In the genomic region with DNA sequence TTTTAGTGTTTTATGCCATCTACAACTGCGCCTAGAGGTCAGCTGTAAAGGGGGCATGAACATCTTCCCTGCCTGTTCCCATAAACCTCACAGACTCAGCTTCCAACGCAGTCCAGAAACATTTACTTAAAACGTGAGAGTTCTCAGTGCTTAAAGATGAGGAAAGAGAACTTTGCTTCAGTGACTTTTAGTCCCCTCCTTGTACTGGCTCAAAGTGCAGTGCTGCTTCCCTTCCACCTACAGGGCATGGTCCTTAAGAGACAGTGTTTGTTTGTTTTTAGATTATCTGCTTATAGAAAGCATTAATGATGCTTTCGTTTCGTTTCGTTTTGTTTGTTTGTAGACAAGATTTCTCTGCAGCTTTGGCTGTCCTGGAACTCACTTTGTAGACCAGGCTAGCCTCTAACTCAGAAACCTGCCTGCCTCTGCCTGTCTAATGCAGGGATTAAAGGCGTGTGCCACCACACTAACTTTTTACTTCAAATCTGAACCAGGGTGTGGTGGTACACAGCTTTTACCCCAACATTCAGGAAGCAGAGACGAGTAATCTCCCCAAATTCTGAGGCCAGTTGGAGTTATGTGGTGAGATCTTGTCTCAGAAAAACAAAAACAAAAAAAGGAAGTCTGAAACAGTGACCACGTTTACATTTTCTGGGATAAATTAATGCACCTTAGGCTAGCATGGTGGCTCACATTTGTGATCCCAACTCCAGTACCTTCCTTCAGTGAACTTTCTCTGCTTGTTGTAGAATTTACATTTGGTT, we compare ENCODE assay signal across 8 mouse cellular contexts. TPM values are rescaled to one million over a fixed set of nuclear protein-coding genes. Genes with fewer than 3 reads are reported as not detected.
A peak's percentile ranks its signal among the peaks of the same experiment; 100 is the strongest.
DNase-seq lines count a peak whose midpoint lies in the region; ATAC-seq and TF ChIP-seq lines count a peak whose summit lies in the region.

No protein-coding gene starts in this region.

- no peak for TF ChIP-seq CTCF in liver, embryonic 14.5 days (IDR thresholded peaks at IDR 0.05; ENCODE audit: low read depth)
- TF ChIP-seq CTCF in thymus, adult 2 months (IDR thresholded peaks at IDR 0.05; ENCODE audit: borderline replicate concordance, control insufficient read depth, extremely low read depth, insufficient read depth, low read length, poor library complexity): no peak

- H3K27ac ChIP-seq in forebrain, embryonic 13.5 days: no peak overlapping the region
- no peak overlapping the region for H3K27ac ChIP-seq in liver, embryonic 14.5 days
- H3K27ac ChIP-seq in thymus, adult 2 months (ENCODE audit: control insufficient read depth, insufficient read depth, low read length): no peak overlapping the region

- TF ChIP-seq EP300 in liver, embryonic 14.5 days (IDR thresholded peaks at IDR 0.05; ENCODE audit: low read depth): no peak

- ATAC-seq in erythroblast, adult 5-6 weeks (replicated peaks; ENCODE audit: low FRiP score, poor library complexity, severe bottlenecking): no peak
- ATAC-seq in forebrain, embryonic 13.5 days: no peak
- ATAC-seq in liver, embryonic 14.5 days (ENCODE audit: insufficient read depth): no peak

- H3K9ac ChIP-seq in forebrain, embryonic 13.5 days: peak overlapping the region; percentile 97
- H3K9ac ChIP-seq in liver, embryonic 14.5 days (replicated peaks): peak overlapping the region; percentile 82

- peaks cover under 1% of the 10 kb centered on the region; the same call in 1 of the 2 replicates for H3K27me3 ChIP-seq in erythroblast, embryonic 14.5 days (ENCODE audit: control insufficient read depth)
- H3K27me3 ChIP-seq in forebrain, embryonic 13.5 days: no peaks in the 10 kb centered on the region
- H3K27me3 ChIP-seq in liver, embryonic 14.5 days (ENCODE audit: control insufficient read depth, insufficient read depth, low read length): no peaks in the 10 kb centered on the region
- H3K27me3 ChIP-seq in thymus, adult 2 months (ENCODE audit: control insufficient read depth, insufficient read depth, low read length): no peaks in the 10 kb centered on the region

- WGBS in forebrain, embryonic 13.5 days: 71% methylated on average over 9 of the region's 9 CpGs
- WGBS in liver, embryonic 14.5 days (ENCODE audit: insufficient replicate concordance): 32% methylated on average over 9 of the region's 9 CpGs
- 46% methylated on average over 9 of the region's 9 CpGs for WGBS in thymus, adult 2 months

- H3K36me3 ChIP-seq in erythroblast, embryonic 14.5 days (ENCODE audit: control insufficient read depth): peaks cover 5% of the 10 kb centered on the region
- H3K36me3 ChIP-seq in forebrain, embryonic 13.5 days (ENCODE audit: poor library complexity, severe bottlenecking): peaks cover 6% of the 10 kb centered on the region; the same call in 1 of the 2 replicates
- no peaks in the 10 kb centered on the region for H3K36me3 ChIP-seq in liver, embryonic 14.5 days (replicated peaks; ENCODE audit: control insufficient read depth, insufficient read depth, low read depth)
- H3K36me3 ChIP-seq in thymus, adult 2 months (ENCODE audit: control insufficient read depth, insufficient read depth, low read length): peaks cover under 1% of the 10 kb centered on the region

- DNase-seq in 416B (ENCODE audit: low read depth): peak; percentile 35
- DNase-seq in liver, embryonic 14.5 days (ENCODE audit: low read depth in 3 of 3, low spot score in 3 of 3): no peak
- DNase-seq in thymus, adult 2 months: no peak
- DNase-seq in ovary, postnatal 14 days (ENCODE audit: low spot score): no peak
- no peak for DNase-seq in spleen, postnatal 10 days (ENCODE audit: low spot score in 2 of 2)

- H3K4me3 ChIP-seq in erythroblast, embryonic 14.5 days (replicated peaks): peak overlapping the region; percentile 88
- H3K4me3 ChIP-seq in forebrain, embryonic 13.5 days: peak overlapping the region; percentile 92
- H3K4me3 ChIP-seq in liver, embryonic 14.5 days (ENCODE audit: insufficient read depth in 1 of 2, low read depth in 2 of 2, low read length in 2 of 2): peak overlapping the region; percentile 74 to 83
- H3K4me3 ChIP-seq in thymus, adult 2 months (ENCODE audit: control insufficient read depth, insufficient read depth, low read length): no peak overlapping the region

- H3K9me3 ChIP-seq in erythroblast, embryonic 14.5 days (ENCODE audit: control insufficient read depth, low read length): no peaks in the 10 kb centered on the region
- H3K9me3 ChIP-seq in forebrain, embryonic 13.5 days (replicated peaks): no peaks in the 10 kb centered on the region
- H3K9me3 ChIP-seq in liver, embryonic 14.5 days (ENCODE audit: control insufficient read depth, low read length): no peaks in the 10 kb centered on the region

- no peak for TF ChIP-seq POLR2A in thymus, adult 2 months (IDR thresholded peaks at IDR 0.05; ENCODE audit: control insufficient read depth, extremely low read depth, insufficient read depth, low read length, poor library complexity)

- H3K4me1 ChIP-seq in erythroblast, embryonic 14.5 days (ENCODE audit: control insufficient read depth): peaks cover 33% of the 10 kb centered on the region
- H3K4me1 ChIP-seq in forebrain, embryonic 13.5 days: peaks cover 17% of the 10 kb centered on the region
- peaks cover 0 to 18% of the 10 kb centered on the region in 2 experiments for H3K4me1 ChIP-seq in liver, embryonic 14.5 days (replicated peaks; ENCODE audit: control insufficient read depth in 2 of 2, insufficient read depth in 2 of 2, low read length in 1 of 2)
- no peaks in the 10 kb centered on the region; the same call in 1 of the 2 replicates for H3K4me1 ChIP-seq in thymus, adult 2 months (replicated peaks; ENCODE audit: control insufficient read depth, insufficient read depth, low read length)

- H3K4me2 ChIP-seq in forebrain, embryonic 13.5 days: peak overlapping the region; percentile 74
- peak overlapping the region; percentile 69 for H3K4me2 ChIP-seq in liver, embryonic 14.5 days (ENCODE audit: low read depth)

RNA-seq across cellular contexts. Expression of gene Pank3, which starts 1.6 kb away (rescaled TPM):
- polyA plus RNA-seq in erythroblast, embryonic 14.5 days (2012): 0.01 TPM in 2 replicates
- total RNA-seq in erythroblast, adult 5-6 weeks (2015; ENCODE audit: low replicate concordance): 4.2 and 7.1 TPM in 2 replicates
- 7.8 and 10.1 TPM in 2 replicates for total RNA-seq in erythroblast, adult 5-6 weeks (2017; ENCODE audit: low replicate concordance)
- polyA plus RNA-seq in forebrain, embryonic 13.5 days (2015; fragmentation: Nextera tagmentation; extraction: Ambion mirVana): 22.7 and 23.4 TPM in 2 replicates
- polyA plus RNA-seq in liver, embryonic 14.5 days (2012; rRNA removed): 3.1 and 4.0 TPM in 2 replicates
- polyA plus RNA-seq in liver, embryonic 14.5 days (2014; fragmentation: Nextera tagmentation; extraction: Ambion mirVana): 4.4 and 5.8 TPM in 2 replicates
- 8.7 and 9.5 TPM in 2 replicates for polyA plus RNA-seq in thymus, adult 2 months (2012; rRNA removed)

RNA-seq across cellular contexts. Expression of gene Fbll1, which starts 27.8 kb away (rescaled TPM):
- polyA plus RNA-seq in erythroblast, embryonic 14.5 days (2012): not detected in 2 replicates
- not detected in 2 replicates for total RNA-seq in erythroblast, adult 5-6 weeks (2015; ENCODE audit: low replicate concordance)
- not detected in 2 replicates for total RNA-seq in erythroblast, adult 5-6 weeks (2017; ENCODE audit: low replicate concordance)
- 2.4 and 4.0 TPM in 2 replicates for polyA plus RNA-seq in forebrain, embryonic 13.5 days (2015; fragmentation: Nextera tagmentation; extraction: Ambion mirVana)
- polyA plus RNA-seq in liver, embryonic 14.5 days (2012; rRNA removed): 0.14 TPM in 1 of 2 replicates, not detected in the other
- polyA plus RNA-seq in liver, embryonic 14.5 days (2014; fragmentation: Nextera tagmentation; extraction: Ambion mirVana): not detected in 2 replicates
- polyA plus RNA-seq in thymus, adult 2 months (2012; rRNA removed): 0.11 and 0.15 TPM in 2 replicates
